Mouse (Mus musculus) C2C12 (cell line): ENCODE results near the gene Rgs14.
A peak's percentile ranks its signal among the peaks of the same experiment; 100 is the strongest.

Source experiments
- CEBPB ChIP-seq: IDR thresholded peaks from one replicate; pipeline ENCODE4 v1.6.1; 2011; ENCODE audit warnings: low read depth, mild to moderate bottlenecking, control low read depth, moderate library complexity
- CTCF ChIP-seq: IDR thresholded peaks from one replicate; pipeline ENCODE4 v1.5.1; 2011; ENCODE audit not compliant: control insufficient read depth, insufficient read depth, insufficient read length

DNA sequence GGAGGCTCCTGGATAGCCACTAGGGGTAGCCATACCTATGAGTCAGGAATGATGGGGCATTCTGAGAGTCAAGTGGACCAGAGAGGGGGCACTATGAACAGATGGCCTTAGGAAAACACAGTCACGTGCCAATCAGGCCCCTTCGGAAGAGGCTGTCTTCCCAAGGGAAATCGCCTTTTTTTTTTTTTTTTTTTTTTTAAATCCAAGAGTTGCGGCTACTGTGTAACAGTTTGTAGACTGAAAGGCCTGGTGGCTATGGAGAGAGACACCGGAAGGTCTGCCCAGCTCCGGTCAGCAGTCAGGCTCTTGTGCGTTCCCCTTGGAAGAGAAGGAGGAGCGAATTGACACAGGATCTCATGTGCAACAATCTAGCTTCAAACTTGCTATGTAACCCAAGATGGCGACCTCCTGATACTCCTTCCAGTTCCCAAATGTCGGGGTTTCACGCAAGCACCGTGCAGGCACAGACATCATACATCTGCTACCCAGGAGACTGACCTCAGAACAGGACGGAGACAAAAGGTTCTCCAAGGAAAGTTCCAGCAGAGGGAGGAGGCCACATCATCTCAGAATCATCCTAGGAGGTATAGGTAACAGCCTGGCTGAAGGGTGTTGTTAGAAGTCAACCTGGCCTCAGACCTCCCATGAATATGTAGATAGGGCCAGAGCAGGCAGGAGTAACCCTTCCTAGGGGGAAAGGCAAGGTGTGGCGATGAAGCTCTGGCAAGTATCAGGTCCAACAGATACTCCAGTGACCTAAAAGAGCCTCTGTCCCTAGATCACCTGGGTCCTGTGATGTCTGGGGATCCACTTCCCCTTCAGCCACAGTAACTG is 38.7 kb upstream of the Rgs14 start:
- TF ChIP-seq CEBPB (no peak), CTCF (peak; percentile 26)
